Comparison of ENCODE assay signal across 18 mouse cellular contexts in the genomic region with DNA sequence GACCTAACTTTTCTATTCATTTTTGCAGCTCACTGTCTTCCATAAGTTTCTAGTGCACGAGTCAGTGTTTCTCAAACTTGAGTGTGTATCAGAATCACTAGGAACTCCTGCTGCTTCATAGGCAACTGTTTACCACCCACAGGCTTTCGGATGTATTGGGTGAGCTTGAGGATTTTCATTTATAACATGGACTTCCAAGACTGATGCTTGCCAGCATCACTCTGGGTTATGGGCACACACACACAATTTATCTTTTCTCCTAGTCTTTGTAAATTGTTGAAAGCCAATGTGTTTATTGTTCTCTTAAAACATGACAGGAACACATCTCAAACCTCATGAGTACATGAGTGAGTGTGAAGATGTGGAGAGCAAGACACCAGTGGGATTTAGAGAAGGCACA.
A peak's percentile ranks its signal among the peaks of the same experiment; 100 is the strongest.
DNase-seq lines count a peak whose midpoint lies in the region; ATAC-seq and TF ChIP-seq lines count a peak whose summit lies in the region.
"Had no signal": no experiment of that assay in that cellular context is flagged by ENCODE, and none has a peak within 500 bp of the region (broad histone marks: within the 10 kb centered on the region; RNA-seq: fewer than 3 reads in every experiment).

No protein-coding gene starts in this region.

- H3K4me1 ChIP-seq in hindbrain, embryonic 10.5 days (replicated peaks) = peaks cover 16% of the 10 kb centered on the region
- H3K4me1 ChIP-seq in hindbrain, embryonic 14.5 days (replicated peaks; ENCODE audit: control insufficient read depth, insufficient read depth, low read length) = peaks cover 9% of the 10 kb centered on the region; the same call in 1 of the 2 replicates
- peaks cover 23% of the 10 kb centered on the region for H3K4me1 ChIP-seq in lung, embryonic 15.5 days
- H3K4me1 ChIP-seq in lung, adult 2 months (ENCODE audit: control insufficient read depth, insufficient read depth, low read length) = peaks cover 4% of the 10 kb centered on the region
- H3K4me1 ChIP-seq in midbrain, embryonic 10.5 days = peaks cover 23% of the 10 kb centered on the region
- H3K4me1 ChIP-seq in midbrain, embryonic 11.5 days (ENCODE audit: control insufficient read depth, insufficient read depth, low read length) = peaks cover 10% of the 10 kb centered on the region
- no peaks in the 10 kb centered on the region for H3K4me1 ChIP-seq in stomach, postnatal 0 days (replicated peaks; ENCODE audit: control insufficient read depth, insufficient read depth)

- H3K27ac ChIP-seq in hindbrain, embryonic 10.5 days = 0 out of 2 replicates have a peak overlapping the region, but pooled peaks have one; percentile 8
- no peak overlapping the region for H3K27ac ChIP-seq in hindbrain, embryonic 14.5 days
- H3K27ac ChIP-seq in lung, embryonic 15.5 days = peak overlapping the region; percentile 79
- H3K27ac ChIP-seq in midbrain, embryonic 10.5 days (replicated peaks) = peak overlapping the region; percentile 66; the same call in 1 of the 2 replicates
- no peak overlapping the region for H3K27ac ChIP-seq in midbrain, embryonic 11.5 days (ENCODE audit: low read depth, low read length)
- no peak overlapping the region for H3K27ac ChIP-seq in stomach, postnatal 0 days (replicated peaks)
- H3K27ac ChIP-seq: heart, embryonic 10.5 days had no signal

- H3K9ac ChIP-seq in hindbrain, embryonic 14.5 days = no peak overlapping the region
- no peak overlapping the region for H3K9ac ChIP-seq in lung, embryonic 15.5 days
- no peak overlapping the region for H3K9ac ChIP-seq in midbrain, embryonic 11.5 days (ENCODE audit: low read length)
- no peak overlapping the region for H3K9ac ChIP-seq in stomach, postnatal 0 days (ENCODE audit: low read length)
- H3K9ac ChIP-seq: embryonic facial prominence, embryonic 12.5 days; forebrain, embryonic 12.5 days had no signal

- no peak overlapping the region for H3K4me2 ChIP-seq in hindbrain, embryonic 14.5 days (replicated peaks)
- H3K4me2 ChIP-seq in lung, embryonic 15.5 days = no peak overlapping the region
- no peak overlapping the region for H3K4me2 ChIP-seq in midbrain, embryonic 11.5 days
- no peak overlapping the region for H3K4me2 ChIP-seq in stomach, postnatal 0 days (replicated peaks; ENCODE audit: low read depth)
- H3K4me2 ChIP-seq: embryonic facial prominence, embryonic 12.5 days; forebrain, embryonic 12.5 days had no signal

- TF ChIP-seq EP300 in stomach, postnatal 0 days (optimal IDR thresholded peaks at IDR 0.05) = no peak

- no peaks in the 10 kb centered on the region for H3K27me3 ChIP-seq in hindbrain, embryonic 10.5 days (ENCODE audit: insufficient read depth, poor library complexity, severe bottlenecking)
- H3K27me3 ChIP-seq in hindbrain, embryonic 14.5 days (ENCODE audit: control insufficient read depth, insufficient read depth, low read length) = no peaks in the 10 kb centered on the region
- no peaks in the 10 kb centered on the region for H3K27me3 ChIP-seq in lung, embryonic 15.5 days
- no peaks in the 10 kb centered on the region for H3K27me3 ChIP-seq in midbrain, embryonic 10.5 days (ENCODE audit: low read depth, poor library complexity, severe bottlenecking)
- H3K27me3 ChIP-seq in midbrain, embryonic 11.5 days (ENCODE audit: control insufficient read depth, insufficient read depth, low read length) = no peaks in the 10 kb centered on the region
- H3K27me3 ChIP-seq in stomach, postnatal 0 days (ENCODE audit: control insufficient read depth, insufficient read depth, low read length) = no peaks in the 10 kb centered on the region
- H3K27me3 ChIP-seq: embryonic facial prominence, embryonic 12.5 days; forebrain, embryonic 12.5 days had no signal

- H3K36me3 ChIP-seq in hindbrain, embryonic 10.5 days = no peaks in the 10 kb centered on the region
- H3K36me3 ChIP-seq in hindbrain, embryonic 14.5 days (replicated peaks; ENCODE audit: control insufficient read depth, insufficient read depth) = no peaks in the 10 kb centered on the region
- no peaks in the 10 kb centered on the region for H3K36me3 ChIP-seq in lung, embryonic 15.5 days
- H3K36me3 ChIP-seq in midbrain, embryonic 10.5 days = no peaks in the 10 kb centered on the region
- no peaks in the 10 kb centered on the region for H3K36me3 ChIP-seq in midbrain, embryonic 11.5 days (ENCODE audit: control insufficient read depth, insufficient read depth, low read length)
- no peaks in the 10 kb centered on the region for H3K36me3 ChIP-seq in stomach, postnatal 0 days (ENCODE audit: control insufficient read depth, insufficient read depth, low read length)
- H3K36me3 ChIP-seq: embryonic facial prominence, embryonic 12.5 days; forebrain, embryonic 12.5 days; heart, embryonic 10.5 days had no signal

- WGBS in hindbrain, embryonic 10.5 days = 75% methylated on average over 2 of the region's 2 CpGs
- WGBS in hindbrain, embryonic 14.5 days = 71% methylated on average over 2 of the region's 2 CpGs
- WGBS in lung, embryonic 15.5 days = 39% methylated on average over 2 of the region's 2 CpGs
- 58% methylated on average over 2 of the region's 2 CpGs for WGBS in lung, adult 2 months
- 80% methylated on average over 2 of the region's 2 CpGs for WGBS in midbrain, embryonic 10.5 days
- WGBS in midbrain, embryonic 11.5 days = 78% methylated on average over 2 of the region's 2 CpGs
- WGBS in stomach, postnatal 0 days = 45% methylated on average over 2 of the region's 2 CpGs

- DNase-seq in hindbrain, embryonic 10.5 days (ENCODE audit: low spot score) = no peak
- no peak for DNase-seq in hindbrain, embryonic 14.5 days (ENCODE audit: low spot score)
- no peak for DNase-seq in lung, adult 2 months
- DNase-seq in midbrain, embryonic 10.5 days (ENCODE audit: low spot score) = no peak
- DNase-seq in midbrain, embryonic 11.5 days (ENCODE audit: low spot score, missing footprints) = no peak
- no peak for DNase-seq in stomach, postnatal 0 days (ENCODE audit: low spot score)
- DNase-seq: adrenal gland, postnatal 10 days; cerebellum, adult 11 months; cerebellum, adult 8-10 months; cerebellum, postnatal 14 days; gastrocnemius, postnatal 10 days; heart, adult 18-20 months; heart, postnatal 10 days; heart, postnatal 4 days had no signal

- ATAC-seq in hindbrain, embryonic 14.5 days (ENCODE audit: low FRiP score) = no peak
- ATAC-seq in lung, embryonic 15.5 days (ENCODE audit: borderline replicate concordance, extremely low read depth, low FRiP score, low TSS enrichment) = peak; percentile 81
- ATAC-seq in midbrain, embryonic 11.5 days (ENCODE audit: low FRiP score) = no peak
- no peak for ATAC-seq in stomach, postnatal 0 days (ENCODE audit: low FRiP score, low TSS enrichment)

- H3K4me3 ChIP-seq in hindbrain, embryonic 10.5 days = no peak overlapping the region
- no peak overlapping the region for H3K4me3 ChIP-seq in hindbrain, embryonic 14.5 days (replicated peaks; ENCODE audit: low read length)
- no peak overlapping the region for H3K4me3 ChIP-seq in lung, embryonic 15.5 days
- no peak overlapping the region for H3K4me3 ChIP-seq in lung, adult 2 months (replicated peaks; ENCODE audit: extremely low read depth, low read depth, low read length)
- H3K4me3 ChIP-seq in midbrain, embryonic 10.5 days = no peak overlapping the region
- H3K4me3 ChIP-seq in midbrain, embryonic 11.5 days (ENCODE audit: low read depth, low read length) = no peak overlapping the region
- H3K4me3 ChIP-seq in stomach, postnatal 0 days (ENCODE audit: low read depth, low read length) = no peak overlapping the region
- H3K4me3 ChIP-seq: embryonic facial prominence, embryonic 12.5 days; forebrain, embryonic 12.5 days; heart, embryonic 10.5 days had no signal

- TF ChIP-seq CTCF in lung, adult 2 months (IDR thresholded peaks at IDR 0.05; ENCODE audit: insufficient read depth, low read length) = no peak
- no peak for TF ChIP-seq CTCF in stomach, postnatal 0 days (IDR thresholded peaks at IDR 0.05; ENCODE audit: low read depth)

- no peaks in the 10 kb centered on the region for H3K9me3 ChIP-seq in hindbrain, embryonic 10.5 days
- no peaks in the 10 kb centered on the region for H3K9me3 ChIP-seq in hindbrain, embryonic 14.5 days (ENCODE audit: control insufficient read depth, low read length)
- H3K9me3 ChIP-seq in lung, embryonic 15.5 days = no peaks in the 10 kb centered on the region
- H3K9me3 ChIP-seq in midbrain, embryonic 10.5 days (replicated peaks) = no peaks in the 10 kb centered on the region
- H3K9me3 ChIP-seq in midbrain, embryonic 11.5 days (ENCODE audit: control insufficient read depth, low read length) = no peaks in the 10 kb centered on the region
- H3K9me3 ChIP-seq in stomach, postnatal 0 days (ENCODE audit: control insufficient read depth, low read length) = no peaks in the 10 kb centered on the region
- H3K9me3 ChIP-seq: embryonic facial prominence, embryonic 12.5 days; forebrain, embryonic 12.5 days; heart, embryonic 10.5 days had no signal

- no peak for TF ChIP-seq POLR2A in lung, adult 2 months (IDR thresholded peaks at IDR 0.05; ENCODE audit: borderline replicate concordance, extremely low read depth, low read depth, low read length)

Comparison
In these comparisons a context has a peak if more than half of its experiments do, and no peak if none do; other contexts are left out.
1. H3K27ac ChIP-seq: peak in hindbrain, embryonic 10.5 days (single experiment), lung, embryonic 15.5 days (single experiment) and midbrain, embryonic 10.5 days (single experiment); none in hindbrain, embryonic 14.5 days (single experiment), midbrain, embryonic 11.5 days (single experiment) and stomach, postnatal 0 days (single experiment).